Mouse (Mus musculus) right cerebral cortex, postnatal 25 days (tissue): Measurements from ENCODE around the gene Cux1.

ENCODE experiments used
- DNase-seq: peaks from one replicate; pipeline ENCODE4 v3.0.0; 2022

Cux1 gene

DNA sequence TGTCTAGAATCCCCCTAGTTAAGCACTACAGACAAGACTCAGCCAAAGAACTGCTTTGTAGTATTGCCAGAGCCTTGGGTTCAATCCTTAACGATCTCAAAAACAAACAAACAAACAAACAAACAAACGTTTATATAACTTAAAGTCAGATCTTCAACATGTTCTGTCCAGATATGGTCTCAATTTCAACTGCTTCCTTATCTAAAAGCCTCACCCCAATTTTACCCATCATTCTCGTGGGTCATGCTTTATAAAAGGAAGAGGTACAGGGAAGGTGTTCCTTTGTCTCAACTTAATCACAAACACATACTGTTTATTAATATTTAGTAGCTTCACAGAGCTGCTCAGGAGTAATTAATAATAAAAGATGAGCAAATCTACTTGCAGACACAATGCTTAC, 146.9 kb downstream of the Cux1 start:
- DNase-seq, result no peak

DNA sequence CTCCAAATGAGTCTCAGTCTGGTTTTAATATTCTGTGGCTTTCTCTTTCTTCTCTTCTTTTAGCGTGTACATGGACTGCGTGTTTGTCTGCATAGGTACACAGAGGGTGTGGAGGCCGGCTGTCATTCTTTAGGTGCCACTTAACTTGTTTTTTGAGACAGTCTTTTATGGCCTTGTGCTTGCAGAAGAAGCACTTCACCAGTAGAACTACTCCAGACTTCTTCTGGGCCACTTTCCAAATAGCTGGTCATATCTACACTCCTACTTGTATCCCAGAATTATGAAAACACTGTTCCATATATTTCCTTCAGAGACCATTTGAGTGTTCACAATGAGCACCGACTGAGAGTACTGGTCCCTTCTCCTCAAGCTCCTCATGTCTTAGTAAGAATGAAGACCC, 149.4 kb downstream of the Cux1 start:
- DNase-seq, result no peak

DNA sequence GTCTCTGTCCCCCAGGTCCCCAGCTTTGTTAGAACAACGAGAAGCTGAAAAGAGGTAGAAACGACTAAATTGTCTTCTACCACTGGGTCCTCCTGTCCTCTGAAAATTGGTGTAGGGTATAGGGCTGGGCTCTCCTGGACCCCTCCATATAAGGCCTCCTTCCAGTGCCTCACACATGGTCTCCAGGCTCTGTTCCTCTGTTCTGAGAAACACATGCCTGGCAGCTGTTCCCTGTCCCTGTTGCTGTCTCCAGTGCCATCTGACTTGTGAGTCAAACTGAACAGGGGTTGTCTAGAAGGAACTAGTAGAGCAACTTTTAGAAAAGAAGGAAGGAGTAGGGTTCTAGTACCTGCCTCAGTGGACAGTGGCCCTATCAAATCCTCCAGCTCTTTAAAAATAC, 152.8 kb downstream of the Cux1 start:
- no peak for DNase-seq

DNA sequence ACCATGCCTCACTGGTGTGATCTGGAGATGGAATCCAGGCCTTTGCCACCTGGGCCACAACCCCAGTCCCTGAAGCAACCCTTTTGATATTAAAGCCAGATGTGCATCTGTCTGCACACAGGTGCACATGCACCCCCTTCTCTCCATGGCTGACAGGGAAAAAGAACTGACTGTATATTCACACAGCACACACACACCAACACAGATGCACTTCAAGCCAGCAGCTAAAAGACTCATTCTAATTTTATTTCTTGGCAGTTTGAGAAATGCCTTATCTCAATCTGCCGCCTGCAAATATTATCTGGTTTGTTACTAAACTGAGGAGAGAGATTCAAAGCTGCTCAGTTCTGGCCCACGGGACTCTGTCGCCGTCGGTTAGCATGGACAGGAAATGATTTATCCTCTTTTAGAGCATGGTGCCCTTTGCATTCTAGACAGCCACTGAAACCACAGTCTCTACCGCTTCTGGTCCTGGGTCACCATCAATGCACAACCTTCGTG, 156.6 kb downstream of the Cux1 start:
- DNase-seq, result no peak

DNA sequence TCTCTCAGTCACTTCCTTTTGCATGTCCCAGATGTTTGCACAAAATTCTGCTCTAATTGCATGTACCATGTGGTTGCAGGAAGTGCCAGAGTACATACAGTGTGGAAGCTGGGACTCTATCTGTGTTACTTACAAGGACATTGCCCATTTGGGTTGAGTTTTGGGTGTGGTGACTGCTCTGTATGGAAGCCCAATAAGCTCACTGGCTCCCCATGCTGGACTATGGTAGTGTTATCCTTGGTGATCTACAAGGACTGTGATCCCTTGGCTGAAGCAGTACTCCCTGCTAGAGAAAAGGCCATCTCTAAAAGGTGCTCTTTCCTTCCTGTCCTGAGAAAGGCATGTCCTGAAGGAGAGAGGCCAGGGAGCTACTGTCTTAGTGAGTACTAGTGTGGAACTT, 160.9 kb downstream of the Cux1 start:
- DNase-seq, result no peak

DNA sequence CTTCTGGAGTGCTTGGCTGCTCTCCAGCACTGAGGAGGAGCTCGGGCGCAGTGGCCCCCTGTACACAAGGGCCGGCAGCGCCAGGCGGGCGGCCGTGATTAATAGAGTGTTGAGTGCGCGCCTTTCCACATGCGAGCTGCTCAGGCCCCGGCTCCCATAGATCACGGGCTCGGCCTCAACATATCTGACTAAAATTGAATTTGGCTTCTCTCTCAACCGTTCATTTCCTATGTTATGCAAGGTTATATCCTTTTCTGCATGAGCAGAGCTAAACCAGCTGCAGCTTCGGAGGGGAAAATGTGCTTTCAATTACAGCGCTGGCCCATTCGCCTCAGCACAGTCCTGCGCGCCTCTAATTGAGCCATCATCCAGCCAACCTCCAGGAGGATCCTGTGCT, 163.7 kb downstream of the Cux1 start:
- DNase-seq, result no peak

DNA sequence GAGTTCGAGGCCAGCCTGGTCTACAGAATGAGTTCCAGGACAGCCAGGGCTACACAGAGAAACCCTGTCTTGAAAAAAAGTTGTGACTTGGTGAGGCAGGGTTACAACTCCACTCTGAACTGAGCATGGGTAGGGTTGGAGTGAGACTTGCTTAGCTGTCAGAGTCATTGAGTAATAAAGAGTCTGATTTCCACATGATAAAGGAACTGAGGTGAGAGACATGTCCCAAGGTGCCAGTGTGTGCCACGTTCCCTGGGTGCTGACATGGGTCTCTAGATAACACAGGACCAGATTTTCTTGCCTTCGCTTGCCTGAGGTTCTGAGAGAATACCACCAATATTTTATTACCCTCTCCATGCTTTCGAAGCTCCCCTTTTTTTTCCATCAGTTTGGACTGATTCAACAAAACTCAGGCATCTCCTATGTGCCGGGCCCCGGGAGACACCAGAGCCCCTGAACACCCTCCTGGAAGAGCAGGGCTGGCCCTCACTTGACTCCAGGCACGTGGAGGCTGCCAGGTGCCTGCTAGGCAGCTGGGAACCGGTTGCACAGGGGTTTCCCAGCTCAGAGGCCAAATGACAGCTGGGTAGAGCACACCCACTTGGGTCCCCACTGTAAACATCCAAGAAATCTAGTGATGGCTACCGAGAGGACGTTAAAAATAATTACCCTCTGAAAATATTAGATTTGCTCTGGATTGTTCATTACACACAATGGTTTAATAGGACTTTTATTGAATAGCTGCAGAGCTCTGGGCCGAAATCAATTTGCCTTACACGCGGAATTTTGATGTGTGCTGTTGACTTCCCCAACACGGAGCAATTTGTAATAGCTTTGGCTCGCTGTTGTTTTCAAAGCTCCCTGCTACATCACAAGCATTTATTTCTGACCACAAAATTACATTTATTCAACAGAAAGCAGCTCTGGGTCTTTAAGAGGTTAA, 164.4 kb downstream of the Cux1 start:
- no peak for DNase-seq

DNA sequence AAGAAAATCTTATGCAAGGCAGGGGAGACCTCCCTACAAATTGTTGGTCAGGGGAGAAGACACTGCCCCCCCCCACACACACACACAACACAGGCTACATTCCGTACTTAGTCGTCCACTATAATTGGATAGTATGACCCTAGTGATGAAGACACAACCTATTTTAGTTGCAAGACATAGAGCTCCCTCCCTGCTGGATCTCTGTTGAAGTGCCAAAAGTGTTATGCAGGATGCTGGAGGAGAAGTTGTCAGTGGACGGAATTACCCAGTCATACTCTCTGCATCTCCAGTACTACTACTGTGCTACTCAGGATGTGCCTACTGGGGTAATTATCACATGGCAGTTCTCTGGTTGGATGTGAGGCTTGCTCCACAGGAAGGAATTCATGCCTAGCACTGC, 168.6 kb downstream of the Cux1 start:
- no peak for DNase-seq

DNA sequence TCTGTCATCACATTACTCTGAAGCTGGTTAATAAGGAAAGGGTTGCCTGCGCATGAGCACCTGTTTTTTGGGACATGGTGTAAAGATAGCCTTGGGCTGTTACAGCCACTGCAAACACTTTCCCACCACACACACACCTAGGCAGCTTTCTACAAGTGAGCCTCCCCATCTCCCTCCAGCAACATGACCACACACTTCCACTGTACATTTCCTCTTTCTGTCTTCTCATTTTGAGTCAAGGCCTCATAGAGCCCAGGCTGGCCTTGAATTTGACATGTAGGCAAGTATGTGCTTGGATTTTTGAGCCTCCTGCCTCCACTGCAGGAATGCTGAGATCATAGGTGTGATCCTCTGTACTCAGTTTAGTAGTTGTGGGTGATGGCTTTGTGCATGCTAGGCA, 170.6 kb downstream of the Cux1 start:
- no peak for DNase-seq

DNA sequence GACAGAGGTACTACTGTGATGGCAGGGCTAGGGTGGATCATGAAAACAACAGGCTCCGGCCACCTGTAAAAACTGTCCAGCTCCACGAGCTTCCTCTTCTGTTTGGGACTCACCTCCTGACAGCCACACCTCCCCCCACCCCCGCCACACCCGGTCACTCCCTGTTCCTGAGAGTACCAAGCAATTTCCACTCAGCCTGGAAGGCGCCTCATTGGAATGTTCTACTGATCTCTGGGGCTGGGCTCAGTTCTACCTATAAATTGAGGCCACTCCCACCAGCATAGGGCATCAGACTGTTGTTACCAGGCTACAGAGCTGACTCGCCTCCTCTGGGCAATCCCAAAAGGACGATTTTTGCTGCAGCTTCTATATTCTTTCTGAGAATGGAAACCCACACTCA, 171.0 kb downstream of the Cux1 start:
- no peak for DNase-seq

DNA sequence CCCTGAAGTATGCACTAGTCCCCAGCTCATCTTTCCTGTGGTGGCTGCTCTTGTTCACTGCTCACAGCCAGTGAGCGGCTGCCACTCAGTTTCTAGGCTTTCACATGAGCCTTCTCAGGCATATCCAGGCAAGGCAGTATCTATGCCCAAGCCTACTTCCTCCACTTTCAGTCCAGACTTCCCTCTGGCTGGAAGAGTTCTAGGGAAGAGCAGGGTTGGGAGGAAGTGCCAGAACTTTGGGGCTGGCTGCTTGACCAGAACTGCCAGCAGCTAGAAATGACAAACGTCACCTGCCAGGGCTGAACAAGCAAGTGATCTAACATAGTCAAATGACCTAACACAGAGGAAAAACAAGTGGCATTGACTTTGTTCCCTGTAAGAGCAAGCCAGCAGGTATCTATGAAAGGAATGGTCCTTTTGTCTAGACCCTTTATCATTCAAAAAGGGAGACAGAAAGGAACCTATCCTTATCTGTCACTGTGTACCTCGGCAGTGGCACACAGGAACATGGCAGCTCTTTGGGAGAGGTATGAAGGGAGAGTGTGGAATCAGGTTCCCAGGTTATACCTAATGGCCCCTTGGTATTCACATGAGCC, 171.6 kb downstream of the Cux1 start:
- DNase-seq, result no peak

DNA sequence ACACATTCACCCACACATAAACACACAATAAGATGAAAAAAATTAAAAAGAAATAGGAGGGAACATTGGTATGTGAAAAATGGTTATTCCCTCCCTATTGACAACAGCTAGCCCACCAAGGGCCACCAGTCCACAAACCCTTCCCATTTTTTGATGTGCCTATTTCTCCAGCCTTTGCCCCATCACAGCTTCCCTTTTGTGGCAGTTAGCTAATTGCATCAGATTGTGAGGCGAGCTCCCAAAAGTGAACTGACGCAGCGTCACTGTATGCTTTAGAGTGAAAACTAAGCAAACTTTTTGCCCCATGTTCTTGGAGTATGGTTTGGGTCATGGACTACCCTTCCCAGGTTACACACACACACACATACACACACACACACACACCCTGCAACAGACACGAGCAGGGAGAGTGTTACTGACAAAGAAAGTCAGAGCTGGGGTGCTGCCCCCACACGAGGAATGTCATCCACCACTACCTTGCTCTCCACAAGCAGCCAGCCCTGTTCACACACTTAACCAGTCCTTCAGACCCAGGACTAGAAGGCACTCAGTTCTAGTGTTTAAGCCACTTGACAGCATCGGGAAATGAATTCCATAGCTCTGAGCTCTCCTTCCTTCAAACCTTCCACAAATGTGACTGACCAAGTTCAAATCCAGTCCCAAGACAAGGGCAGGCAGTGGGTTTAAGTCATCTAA, 172.6 kb downstream of the Cux1 start:
- DNase-seq, result no peak

DNA sequence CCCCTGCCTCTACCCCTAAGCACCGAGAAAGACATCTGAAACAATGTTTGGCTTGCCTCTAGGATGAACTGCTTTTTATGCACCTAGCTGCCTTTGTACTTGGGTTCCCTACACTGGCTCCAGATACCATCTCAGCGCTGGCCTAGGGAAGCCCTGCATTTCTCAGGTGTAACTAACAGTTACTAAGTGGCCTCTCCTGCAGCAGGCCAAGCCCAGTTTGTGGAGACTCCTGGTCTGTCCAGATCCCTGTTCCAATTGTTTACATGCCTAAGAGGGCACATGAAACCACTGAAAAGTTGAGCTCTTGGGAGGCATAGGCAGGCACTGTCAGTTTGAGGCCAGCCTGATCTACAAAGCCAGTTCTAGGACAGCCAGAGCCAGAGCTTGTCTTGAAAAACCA, 173.7 kb downstream of the Cux1 start:
- DNase-seq, result no peak

DNA sequence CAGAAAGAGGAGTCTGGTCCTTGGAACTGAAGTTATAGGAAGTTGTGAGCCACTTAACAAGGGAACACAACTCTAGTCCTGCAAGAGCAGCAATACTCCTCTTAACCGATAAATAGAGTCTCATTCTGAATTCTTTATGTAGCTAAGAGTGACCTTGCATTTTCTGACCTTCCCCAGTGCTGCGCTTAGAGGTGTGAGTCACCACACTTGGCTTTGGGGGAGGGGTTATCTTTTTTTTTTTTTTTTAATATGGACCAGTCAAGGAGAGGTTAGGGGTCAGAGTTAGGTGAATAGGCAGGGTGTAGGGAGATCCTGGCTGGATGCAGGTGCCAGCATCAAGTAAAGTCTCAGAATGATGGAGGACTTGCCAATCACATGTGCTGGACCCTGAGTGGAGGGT, 180.5 kb downstream of the Cux1 start:
- no peak for DNase-seq

DNA sequence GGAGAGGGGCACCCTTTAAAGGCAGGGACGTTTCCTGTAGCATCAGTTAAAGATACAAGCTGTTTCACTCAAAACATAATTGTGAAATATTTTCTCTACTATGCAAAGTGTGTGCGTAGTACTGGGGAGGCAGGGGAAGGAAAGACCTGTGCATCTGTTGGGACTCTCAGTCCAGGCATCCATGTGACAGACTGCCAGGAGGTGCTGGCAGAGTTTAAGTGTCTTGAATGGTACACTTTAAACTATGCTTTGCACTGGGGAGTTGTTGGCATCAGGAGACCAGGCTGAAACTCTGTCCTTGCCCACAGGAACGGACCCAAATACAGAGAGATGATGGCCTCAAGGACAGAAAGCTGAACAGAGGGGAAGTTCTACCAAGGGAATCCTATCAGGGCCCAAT, 182.1 kb downstream of the Cux1 start:
- DNase-seq, result no peak

DNA sequence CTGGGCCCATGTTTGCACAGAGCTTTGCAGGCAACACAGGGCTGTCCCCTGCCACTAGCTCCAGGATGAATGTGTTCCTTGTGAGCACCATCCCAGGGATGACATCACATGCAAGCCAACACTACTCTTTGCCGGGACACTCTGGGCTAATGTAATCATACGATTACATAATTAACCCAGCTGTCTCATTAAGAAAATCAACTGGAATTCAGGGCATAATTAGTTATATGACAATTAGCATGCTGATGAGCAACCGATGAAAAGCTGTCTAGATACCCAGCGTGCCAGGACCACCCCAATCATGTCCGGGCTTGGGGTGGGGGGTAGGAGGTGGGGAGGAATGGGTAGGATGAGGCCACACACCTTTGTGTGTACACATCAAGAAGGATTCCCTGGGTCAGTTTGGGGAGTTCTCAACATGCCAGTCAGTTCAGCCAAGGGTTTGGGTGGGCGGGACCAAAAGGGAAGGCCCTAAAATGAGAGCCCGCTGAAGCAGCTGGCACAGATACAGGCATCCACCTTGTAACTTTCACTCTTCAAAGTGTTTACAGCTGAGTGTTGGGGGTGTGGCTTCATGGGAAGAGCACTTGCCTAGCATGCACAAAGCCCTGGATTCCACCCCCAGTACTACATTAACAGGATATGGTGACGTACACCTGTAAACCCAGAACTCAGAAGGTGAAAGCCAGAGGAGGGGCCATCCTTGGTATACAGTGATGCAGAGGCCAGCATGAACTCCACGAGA, 184.9 kb downstream of the Cux1 start:
- no peak for DNase-seq

DNA sequence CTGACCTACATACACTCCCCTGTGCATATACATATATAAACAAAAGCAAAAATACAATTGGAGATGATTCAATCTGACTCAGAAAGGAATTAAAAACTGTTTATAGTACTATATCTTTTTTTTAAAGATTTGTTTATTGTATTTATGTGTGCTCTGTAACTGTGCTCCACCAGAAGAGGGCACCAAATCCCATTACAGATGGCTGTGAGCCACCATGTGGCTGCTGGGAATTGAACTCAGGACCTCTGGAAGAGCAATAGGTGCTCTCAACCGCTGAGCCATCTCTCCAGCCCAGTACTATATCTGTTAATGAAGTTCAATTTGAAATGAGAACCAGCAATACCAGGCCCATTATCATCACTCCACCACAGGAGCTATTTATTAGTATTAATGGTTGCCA, 187.9 kb downstream of the Cux1 start:
- DNase-seq, result no peak

DNA sequence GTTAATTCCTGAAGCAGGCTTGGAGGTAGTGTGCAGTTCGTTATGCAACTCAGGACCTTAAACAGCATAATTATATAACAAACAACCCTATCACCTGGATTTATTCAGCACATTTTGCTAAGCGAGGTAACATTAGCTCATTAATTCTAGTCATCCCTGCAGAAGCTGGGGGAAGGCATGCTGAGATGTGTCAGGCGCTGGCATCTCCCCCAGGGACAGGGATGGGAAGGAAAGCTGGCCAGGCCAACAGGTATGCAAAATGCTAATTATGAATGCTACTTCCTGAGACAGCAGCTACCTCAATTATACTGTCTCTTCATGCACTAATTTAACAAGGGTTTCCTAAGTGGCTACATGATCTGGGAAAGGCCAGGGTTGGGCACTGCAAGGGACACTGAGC, 190.2 kb downstream of the Cux1 start:
- no peak for DNase-seq

DNA sequence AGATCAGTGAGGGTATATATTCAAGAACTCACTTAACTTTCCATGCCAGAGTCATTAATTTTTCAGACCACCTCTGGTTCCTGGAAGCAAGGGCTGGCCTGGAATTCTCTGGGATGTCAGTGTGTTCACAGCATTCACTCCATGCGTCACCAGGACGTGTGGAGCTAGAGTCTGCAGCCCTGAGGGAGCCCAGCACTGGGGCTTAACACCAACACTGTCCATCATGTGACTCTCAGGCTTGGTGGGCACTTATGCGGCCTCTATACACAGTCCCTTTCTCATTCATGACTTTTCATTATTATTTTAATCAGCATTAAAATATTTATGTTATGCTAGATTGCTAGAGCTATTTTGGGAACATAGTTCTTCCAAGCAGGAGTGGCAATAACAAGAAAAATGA, 191.9 kb downstream of the Cux1 start:
- DNase-seq, result no peak

DNA sequence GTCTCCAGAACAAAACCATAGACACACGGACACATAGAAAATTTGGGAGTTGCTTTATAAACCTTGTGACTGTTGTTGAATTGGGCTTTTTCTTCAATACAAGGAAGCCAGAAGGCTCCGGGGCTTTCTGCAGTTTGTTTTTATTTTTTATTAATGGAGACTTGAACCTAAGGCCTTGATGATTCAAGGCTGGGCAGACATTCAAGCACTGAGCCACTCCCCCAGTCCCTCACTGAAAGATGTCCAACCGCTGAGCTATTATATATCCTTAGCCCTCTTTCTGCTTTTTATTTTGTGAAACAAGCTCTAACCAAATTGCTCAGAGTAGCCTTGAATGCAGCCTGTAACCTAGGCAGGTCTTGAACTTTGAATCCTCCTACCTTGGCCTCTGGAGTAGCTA, 195.0 kb downstream of the Cux1 start:
- no peak for DNase-seq

DNA sequence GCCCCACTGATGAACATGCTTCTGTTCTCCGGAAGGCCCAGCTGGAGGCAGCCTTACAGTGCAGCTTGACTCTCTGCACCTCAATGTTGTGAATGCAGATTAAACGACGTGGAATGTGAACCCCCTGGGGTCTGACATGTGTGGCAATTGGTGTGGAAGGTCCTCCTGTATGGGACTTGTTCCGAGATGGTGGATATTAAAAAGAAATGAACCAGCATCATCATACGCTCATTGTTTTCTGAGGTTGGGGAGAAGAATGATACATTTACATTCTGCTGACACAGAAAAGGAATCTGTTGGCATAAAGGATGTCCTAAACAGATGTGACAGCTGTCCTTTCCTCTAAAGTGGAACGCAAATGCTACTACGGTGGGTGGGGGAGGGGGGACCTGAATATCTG, 203.9 kb downstream of the Cux1 start:
- DNase-seq, result no peak

DNA sequence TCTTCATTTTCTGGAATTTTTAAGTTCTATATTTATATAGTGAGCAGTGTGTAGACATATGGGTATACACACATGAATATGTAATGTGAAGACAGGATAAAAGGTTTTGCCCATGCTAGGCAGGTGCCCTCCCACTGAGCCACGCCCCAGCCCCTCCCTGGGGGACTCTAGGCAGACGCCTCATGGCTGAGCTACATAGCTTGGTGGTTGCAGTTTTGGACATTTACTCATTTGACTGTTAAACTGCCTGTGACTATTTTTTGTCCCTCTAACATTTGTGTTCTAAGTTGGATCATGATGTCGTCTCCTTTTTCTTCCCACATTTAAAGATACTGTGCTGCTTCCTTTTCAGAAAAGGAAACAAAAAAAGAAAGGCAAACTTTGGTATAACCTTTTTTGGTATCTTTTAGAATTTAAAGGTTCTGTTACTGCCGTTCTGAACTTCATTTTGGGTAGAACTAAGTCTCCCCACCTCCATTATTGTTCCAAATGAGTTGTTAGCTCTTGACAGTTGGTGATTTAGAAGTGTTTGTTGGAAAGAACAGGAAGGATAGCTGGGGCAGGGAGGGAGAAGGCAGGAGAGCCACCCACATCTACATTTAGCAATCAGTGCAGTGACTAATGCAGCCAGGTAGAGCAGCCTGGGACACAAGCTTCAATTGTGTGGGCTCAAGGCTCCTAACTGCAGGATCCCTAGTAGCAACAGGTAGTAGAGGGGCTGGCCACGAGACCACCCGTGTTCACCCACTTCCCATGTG, 204.6 kb downstream of the Cux1 start:
- peak; percentile 32 for DNase-seq
